Mouse (Mus musculus): ENCODE measurements at regions not wholly inside any gene's neighbourhood (a gene's known extent, or its start where the extent isn't known, plus 50 kb on each side); places are given as distances from the start of the nearest gene placed in this dataset.

DNA sequence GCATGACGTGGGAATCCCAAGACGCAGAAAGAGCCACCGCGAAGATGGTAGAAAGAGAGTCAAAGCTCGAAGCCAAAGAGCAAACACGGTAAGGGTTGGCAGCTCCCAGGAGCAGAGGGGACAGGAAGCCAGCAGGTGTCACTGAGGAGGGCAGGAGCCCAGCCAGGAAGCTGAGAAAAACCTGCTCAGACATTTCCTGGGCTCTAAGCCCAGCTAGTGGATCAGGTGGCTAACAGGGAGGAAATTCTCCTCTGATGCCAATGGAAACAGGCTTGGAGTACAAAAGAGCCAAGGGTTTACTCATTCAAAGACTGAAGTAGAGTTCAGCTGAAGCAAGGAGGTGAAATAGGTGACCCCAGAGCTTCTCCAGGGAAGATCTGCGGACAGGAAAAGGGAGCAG is 368.9 kb downstream of the Nkx6-1 start:
- no peak for DNase-seq (ENCODE audit: low read depth, low spot score)

DNA sequence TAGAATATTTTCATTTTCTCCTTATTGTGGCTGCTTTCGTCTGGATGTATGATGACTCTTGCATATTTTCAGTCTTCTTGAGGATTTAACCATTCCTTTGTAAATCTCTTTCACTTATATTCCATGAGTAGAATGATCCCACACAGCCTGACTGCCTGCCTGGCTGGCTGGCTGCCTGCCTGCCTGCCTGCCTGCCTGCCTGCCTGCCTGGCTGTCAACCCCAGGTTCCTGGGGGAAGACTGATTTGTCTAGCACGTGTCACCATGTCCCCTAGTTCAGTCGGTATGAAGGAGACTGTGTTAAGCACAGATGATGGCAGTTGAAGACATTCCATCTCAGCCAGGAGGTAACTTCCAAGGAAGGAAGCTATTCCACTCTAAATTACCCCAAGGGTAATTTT is 370.8 kb downstream of the Nkx6-1 start:
- no peak for DNase-seq (ENCODE audit: low read depth, low spot score)

DNA sequence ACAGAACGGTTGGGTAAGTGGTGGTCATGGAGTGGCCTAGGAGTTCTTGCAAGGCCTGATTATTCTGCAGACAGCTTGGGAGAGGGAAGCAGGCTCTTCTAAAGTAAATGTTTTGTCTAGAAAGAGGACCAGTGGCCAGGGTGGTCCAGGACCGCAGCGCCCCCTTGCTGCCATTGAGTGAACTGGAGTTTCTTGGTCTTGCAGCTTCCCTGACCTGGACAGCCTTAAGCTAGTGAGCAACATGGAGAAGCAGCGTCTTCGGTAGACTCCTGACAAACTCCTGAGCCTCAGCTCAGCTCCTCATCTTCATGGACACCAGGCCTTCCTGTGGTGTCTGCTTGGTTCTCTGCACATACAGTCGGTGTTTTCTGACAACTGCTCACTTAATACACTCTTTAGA is 376.4 kb downstream of the Nkx6-1 start:
- peak; percentile 38 for DNase-seq (ENCODE audit: low read depth, low spot score)

DNA sequence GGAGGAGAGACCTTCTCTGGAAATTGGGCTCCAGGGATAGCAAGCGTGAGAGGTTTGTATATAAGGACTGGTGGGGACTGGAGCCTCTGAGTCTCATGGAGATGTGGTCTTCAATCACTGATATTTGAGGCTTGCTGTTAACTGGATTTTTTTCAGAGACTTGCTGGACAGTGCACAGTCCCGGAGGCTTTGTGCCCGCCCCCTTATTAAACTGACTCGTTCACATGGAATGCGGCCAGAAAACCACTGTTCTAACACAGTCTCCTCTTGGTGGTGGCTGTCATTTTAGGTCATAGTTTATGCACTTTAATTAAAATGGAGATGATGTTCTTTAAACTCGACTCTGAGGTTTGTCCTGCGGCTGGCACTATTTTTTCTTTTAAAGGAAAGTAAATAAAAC is 378.9 kb downstream of the Nkx6-1 start:
- peak; percentile 68 for DNase-seq (ENCODE audit: low read depth, low spot score)

DNA sequence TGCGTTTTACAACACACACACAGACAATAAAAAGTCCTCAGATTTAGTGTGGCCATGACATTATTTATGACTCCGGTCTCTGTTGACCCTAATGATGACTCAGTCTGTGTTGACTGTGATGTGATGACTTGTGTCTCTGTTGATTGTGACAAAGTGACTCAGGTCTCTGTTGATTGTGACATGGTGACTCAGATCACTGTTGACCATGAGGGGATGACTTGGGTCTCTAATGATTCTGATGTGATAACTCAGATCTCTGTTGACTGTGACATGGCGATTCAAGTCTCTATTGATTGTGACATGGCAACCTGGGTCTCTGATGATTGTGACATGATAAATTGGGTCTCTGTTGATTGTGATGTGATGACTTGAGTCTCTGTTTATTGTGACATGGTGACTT is 405.0 kb downstream of the Gpat3 start:
- no peak for DNase-seq (ENCODE audit: low read depth, low spot score)

DNA sequence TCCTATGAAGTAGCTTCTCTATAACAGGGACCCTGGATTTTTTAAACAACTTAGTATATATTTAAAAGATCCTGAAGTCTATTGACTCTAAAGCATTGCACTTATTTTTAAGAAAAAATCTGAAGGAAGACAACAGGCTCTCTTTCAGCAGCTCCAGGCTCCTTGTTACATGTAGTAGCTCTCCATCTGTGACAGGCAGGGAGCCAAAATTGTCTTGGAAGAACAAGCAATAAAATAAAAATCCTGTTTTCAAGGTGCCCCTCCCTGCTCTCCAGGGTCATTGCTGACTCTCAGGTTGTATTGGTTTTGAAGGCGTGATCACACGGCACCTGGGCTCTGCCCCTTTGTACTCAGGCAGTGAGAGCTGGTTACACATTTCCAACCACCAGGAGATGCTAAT is 397.1 kb downstream of the Gpat3 start:
- DNase-seq (ENCODE audit: low read depth, low spot score), result no peak

DNA sequence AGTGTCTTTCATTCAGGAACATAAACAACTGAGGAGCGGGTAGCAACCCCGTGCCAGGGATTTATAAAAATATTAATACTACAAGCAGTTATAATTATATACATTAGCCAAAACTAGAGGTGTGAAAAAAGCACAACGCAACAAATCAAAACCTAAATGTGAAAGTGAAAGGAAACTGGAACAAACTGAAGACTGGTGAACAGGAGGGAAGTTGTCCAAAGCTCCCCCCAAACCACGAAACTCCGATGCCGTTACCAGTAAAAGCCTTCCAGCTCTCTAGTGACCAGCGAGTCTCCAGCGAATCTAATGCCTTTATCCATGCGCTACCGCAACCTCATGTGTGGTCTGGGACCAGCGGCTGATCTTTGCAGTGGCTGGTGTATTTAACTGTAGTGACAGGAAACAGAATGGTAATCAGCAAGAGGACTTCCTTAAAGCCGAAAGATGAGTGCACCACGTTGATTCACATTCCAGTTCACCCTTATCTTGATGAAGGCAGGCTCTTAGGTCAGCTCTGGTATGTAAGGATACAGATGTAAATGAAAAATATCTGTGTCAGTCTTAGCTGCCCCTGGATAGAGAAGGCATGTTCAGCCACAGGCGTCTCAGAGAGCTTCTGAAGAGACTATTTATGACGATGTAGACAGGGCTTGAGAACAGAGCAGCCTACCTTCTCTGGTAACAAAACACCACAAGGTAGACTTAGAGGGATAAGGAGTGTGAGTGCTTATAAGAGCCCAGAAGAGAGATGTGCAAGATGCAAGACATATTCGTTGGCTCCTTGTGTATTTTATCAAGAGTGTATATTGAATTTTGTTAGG is 394.0 kb downstream of the Gpat3 start:
- DNase-seq (ENCODE audit: low read depth, low spot score), result peak; percentile 51

DNA sequence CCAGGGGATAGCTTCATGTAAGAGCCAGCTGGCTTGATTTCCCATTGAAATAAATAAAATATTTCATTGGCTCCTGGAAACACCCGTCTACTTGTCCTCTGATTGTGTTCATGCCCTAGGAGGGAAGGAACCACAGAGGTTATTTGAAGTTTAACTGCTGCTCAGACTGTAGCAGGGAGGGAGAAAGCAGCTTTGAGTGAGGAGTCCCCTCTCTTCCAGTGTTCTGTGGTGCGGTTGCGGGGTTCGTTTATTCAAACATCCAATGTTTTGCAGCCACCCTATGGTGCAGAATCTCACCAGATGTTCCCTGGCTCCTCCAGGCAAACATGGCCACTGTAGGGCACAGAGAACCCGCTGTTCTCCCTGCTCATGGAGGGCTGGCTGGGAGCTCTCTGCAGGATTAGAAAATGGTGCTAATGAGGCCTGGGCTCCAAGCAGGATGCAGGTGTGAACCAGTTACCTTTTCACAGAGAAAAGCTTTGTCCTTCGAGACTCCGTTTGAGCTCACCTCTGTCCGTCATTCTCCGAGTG is 390.7 kb downstream of the Gpat3 start:
- DNase-seq (ENCODE audit: low read depth, low spot score), result no peak

DNA sequence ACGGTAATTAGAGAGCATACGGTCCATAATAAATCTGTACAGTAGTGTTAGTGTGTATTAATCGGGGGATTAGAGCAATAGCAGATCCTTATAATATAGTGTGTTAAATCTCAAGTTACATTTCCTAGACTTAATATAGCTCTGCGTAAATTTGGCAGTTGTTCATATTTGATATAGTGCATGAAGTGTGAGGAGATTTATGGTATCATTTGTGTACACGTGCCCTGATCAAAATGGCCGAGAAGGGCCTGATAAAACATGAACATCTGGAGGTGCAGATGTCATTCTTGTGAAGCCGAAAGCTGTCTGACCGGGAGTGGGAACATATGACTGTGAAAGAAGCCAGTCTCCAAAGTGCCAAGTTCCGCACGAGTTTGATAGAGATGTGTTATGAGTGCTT is 376.9 kb downstream of the Gpat3 start:
- DNase-seq (ENCODE audit: low read depth, low spot score), result no peak

DNA sequence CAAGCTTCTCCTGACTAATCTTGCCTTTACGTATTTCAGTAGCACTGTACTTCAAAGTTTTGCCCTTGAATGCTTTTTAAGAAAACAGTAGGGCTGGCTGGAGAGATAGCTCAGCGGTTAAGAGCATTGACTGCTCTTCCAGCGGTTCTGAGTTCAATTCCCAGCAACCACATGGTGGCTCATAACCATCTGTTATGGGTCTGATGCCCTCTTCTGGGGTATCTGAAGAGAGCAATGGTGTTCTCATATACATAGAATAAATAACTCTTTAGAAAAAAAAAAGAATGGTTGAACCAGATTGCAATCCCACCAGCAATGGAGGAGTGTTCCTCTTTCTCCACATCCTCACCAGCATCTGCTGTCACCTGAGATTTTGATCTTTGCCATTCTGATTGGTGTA is 372.6 kb downstream of the Gpat3 start:
- DNase-seq (ENCODE audit: low read depth, low spot score), result peak; percentile 32

DNA sequence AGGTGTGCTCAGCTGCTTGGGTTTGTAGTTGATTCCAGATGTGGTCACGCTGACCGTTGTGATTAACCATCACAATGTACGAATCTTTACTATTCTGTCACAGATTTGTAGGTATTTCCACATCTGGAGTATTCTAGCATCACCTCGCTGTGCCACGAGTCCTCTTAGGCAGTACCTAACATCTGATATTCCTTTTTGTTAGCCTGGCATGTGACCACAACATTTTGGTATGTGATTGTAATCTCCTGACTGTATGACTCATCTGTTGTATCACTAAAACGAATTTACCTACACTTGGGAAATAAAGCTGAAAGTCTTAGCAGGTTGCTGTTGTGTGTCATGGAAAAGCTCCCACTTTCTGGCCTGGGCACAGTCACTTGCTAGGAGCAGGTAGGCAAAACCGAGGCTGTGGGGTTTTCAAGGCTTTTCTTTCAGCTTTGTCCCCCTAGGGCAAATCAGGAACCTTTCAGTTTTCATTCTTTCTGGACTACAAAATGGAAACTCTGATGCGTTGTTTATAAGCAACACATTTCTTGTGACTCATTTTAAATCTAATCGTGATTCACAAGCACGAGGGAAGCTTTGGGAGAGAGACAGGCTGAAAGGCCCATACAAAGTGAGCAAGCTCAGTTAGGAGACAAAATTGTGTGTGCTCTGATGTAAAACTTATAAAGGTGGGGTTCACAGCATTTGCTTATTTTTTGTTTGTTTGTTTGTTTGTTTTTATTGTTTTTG is 371.5 kb downstream of the Gpat3 start:
- peak; percentile 93 for DNase-seq (ENCODE audit: low read depth, low spot score)

DNA sequence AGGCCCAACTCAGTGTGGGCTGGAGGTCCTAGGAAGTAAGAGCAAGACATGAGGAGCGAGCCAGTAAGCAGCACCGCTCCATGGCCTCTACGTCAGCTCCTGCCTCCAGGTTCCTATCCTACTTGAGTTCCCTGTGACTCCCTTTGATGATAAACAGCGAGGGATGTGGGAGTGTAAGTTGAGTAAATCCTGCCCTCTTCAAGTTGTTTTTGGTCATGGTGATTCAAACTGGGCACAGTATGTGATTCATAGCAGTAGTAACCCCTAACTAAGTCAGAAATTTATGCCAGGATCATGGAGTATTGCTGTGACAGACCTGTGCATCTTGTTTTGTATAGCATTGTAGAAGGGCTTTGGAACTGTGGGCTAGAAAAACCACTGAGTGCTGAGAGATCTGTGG is 366.5 kb downstream of the Gpat3 start:
- no peak for DNase-seq (ENCODE audit: low read depth, low spot score)

DNA sequence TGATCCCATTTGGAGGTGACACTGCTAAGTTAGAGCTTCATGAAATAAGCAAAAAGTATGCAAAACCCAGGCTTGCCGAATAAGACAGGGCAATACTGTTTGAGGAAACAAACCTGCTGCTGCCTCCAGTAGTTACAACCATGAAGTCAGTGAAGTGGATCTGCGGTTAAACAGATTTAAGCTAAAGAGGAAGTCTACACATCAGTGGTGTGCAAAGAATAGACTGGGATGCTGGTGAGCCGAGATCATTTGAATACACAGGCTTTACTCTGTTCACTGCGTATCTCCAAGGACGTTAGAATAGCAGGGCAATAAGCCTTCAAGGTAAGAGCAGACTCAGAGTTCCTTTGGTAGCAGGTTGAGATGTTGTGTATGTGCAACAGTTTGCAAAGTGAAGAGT is 362.6 kb downstream of the Gpat3 start:
- no peak for DNase-seq (ENCODE audit: low read depth, low spot score)

DNA sequence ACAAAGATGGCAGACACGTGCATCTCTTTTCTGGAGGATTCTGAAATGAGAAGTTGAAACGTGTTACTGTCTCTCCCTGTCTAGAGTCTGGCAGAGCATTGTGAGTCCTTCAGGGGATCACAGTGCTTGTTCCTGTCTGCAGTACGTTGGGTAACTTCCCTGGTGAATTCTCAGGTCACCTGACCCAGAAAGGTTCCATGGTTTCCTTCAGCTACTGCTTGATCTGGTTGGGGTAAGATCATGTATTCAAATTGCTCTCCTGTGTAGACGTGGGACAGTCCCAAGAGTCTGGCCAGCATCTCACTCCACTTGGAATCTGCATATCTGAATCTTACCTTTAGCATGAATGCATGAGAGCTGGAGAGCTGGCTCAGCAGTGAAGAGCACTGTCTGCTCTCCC is 350.0 kb downstream of the Gpat3 start:
- no peak for DNase-seq (ENCODE audit: low read depth, low spot score)

DNA sequence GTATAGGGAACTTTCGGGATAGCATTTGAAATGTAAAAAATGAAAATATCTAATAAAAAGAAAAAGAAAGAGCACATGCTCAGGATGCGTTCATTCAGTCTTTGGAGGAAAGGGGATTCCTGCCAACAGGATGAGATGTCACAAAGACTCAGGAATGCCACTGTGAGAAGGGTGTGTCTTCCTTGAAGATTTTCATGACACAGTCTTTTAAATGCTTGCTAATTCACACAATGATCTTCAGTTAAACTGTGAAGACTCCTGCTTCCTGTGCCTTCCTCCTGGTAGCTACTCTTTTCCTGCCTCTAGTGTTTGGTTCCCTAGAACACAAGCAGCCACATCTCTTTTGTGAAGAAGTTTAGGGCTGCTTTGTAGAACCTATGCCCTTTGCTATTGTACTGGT is 345.5 kb downstream of the Gpat3 start:
- DNase-seq (ENCODE audit: low read depth, low spot score), result peak; percentile 34

DNA sequence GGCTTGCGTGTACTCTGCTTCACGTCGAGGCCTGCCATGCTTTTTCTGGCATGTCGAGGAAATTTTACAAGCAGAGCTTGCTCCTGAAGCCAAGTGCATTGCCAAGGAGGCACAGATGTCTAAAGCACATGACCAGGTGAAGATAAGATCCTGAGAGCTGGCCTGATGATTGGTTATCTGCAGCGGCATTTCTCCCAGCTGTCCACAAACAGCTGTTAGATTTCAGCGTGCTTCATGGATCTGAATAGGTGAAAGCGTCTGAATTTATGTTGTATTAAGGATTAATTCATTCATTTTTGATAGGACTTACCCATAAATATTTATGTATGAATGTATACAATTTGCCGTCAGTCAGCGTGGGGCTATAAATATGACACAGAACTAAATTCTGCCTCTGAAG is 327.7 kb downstream of the Gpat3 start:
- DNase-seq (ENCODE audit: low read depth, low spot score), result no peak

DNA sequence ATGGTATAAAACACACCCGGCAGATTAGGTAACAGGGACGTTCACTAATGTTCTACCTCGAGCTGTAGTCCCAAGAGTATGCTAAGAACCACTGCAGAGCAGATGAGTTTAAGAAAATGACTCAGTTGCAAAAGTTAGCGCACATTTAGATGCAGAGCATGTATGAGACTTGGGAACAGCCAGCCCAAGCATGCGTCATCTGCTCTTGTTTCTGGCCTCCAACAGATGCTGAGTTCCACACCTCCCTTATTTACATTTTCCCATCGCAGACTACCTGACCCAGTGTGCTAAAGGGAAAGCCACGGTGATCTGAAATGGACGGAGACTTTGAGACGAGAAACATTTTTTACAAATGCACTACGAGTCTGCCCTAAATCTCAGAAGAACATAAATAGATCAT is 327.3 kb downstream of the Gpat3 start:
- no peak for DNase-seq (ENCODE audit: low read depth, low spot score)

DNA sequence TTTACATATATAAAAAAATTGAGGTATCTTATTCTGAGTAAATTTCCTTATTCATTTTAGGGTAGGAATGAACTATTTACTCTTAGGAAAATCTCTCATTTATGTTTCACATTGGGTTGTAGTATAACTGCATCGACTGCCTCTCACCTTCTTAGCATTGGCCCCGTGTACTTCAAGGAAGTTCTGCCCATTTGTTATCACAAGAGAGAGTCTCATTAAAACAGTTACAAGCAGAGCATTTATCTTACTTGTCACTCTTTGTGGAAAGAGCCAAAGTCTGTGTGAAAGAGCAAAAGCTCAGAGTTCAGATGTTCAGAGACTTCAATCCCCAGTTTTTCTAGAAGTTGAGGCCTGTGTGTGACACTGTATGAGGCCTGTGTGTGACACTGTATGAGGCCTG is 323.6 kb downstream of the Gpat3 start:
- no peak for DNase-seq (ENCODE audit: low read depth, low spot score)

DNA sequence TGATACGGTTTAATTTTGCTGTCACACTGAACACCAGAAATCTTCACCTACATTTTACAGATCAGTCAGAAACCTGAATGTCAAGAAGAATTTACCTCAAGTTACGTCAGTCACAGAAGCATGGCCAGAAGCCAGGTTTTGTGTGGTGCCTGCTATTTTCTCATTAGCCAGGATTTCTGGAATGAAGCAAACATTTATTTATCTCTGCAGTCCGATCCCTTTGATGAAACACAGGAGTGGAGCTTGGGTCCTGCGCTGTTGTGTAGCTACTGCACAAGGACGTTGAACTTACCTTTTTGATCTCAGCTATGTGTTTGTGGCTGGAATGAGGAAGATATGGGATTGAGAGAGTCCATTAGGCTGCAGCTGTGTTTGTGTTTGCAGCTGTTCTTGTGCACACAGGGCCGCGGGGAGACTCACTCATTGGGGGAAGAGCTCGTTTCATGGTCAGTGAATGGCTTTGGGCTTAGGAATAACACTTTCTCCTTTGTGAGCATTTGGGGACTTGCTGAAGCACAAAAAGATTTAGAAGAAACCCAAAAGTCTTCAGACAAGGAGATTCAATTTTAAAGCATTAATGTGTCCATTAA is 318.2 kb downstream of the Gpat3 start:
- DNase-seq (ENCODE audit: low read depth, low spot score), result peak; percentile 66

DNA sequence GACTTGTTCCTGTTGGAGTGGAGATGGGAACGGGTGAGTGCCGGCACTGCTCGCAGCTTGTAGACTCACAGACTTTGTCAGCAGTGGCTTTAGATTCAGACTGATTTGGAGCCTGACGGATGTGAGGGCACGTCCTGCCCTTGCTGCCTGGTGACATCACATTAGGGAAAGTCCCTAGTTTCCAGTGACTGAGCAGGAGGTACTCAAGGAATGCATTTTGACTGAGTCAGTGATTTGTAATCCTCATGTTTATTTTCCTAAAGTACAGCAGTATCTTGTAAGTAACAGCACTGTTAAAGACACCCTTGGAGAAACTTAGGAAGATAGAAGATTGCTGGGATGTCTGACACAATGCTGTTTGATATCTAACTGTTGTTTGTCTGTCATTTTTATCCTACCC is 317.6 kb downstream of the Gpat3 start:
- peak; percentile 95 for DNase-seq (ENCODE audit: low read depth, low spot score)

DNA sequence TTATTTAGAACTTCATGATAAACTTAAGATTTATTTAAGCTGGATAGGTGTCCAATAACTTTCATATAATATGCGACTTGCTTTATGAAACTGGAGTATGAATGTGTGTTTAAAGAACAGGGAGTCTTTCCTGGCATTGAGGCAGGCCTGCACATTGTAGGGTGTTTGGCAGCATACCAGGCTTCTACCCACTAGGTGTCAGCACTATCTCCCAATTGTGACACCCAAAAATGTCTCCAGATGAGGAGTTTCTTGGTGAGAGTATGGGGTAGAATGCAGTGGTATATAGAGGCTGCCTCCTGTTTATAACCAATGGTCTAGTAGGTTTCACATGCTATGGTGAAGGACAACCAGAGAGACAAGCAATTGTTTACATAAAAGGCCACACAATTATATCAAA is 311.9 kb downstream of the Gpat3 start:
- DNase-seq (ENCODE audit: low read depth, low spot score), result peak; percentile 27

DNA sequence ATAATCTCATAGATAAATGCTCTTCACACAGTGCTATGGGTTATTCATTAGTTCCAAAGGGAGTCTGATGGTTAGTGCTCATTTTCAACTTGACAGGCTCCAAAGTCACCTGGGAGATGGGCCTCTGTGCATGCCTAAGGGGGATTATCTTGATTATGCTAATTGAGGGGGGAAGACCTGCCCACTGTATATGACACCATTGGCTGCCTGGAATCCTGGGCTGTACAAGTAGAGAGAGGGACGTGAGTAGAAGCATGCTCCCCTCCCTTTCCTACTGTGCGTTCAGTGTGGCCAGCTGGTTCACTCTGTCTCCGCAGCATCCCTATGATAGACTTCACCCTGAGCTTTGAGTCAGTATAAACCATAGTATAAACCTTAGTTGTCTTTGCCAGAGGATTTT is 300.8 kb downstream of the Gpat3 start:
- no peak for DNase-seq (ENCODE audit: low read depth, low spot score)
